Comparison of ENCODE assay signal across 24 mouse cellular contexts in the genomic region with DNA sequence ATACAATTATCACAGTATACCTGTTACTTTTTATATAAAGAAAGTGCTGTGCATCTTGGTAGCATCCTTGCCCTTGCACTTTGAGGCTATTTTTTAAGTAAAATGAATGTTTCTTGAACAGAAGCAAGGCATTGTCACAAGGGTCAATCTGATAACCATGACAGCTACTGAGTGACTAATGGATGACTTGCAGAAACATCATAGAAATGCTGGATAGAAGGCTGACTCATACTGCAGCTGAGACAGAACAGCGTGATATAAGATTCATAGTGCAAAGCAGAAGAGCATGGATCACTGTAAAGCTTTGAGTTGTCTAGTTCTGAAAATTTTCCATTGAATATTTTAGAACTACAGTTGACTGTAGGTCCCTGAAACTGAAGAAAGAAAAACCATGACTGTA.
A peak's percentile ranks its signal among the peaks of the same experiment; 100 is the strongest.
DNase-seq lines count a peak whose midpoint lies in the region; ATAC-seq and TF ChIP-seq lines count a peak whose summit lies in the region.
"Had no signal": no experiment of that assay in that cellular context is flagged by ENCODE, and none has a peak within 500 bp of the region (broad histone marks: within the 10 kb centered on the region; RNA-seq: fewer than 3 reads in every experiment).

No protein-coding gene starts in this region.

- no peak overlapping the region for H3K27ac ChIP-seq in lung, postnatal 0 days (ENCODE audit: low read length)
- H3K27ac ChIP-seq: embryonic facial prominence, embryonic 15.5 days; forebrain, embryonic 10.5 days; heart, embryonic 13.5 days; hindbrain, embryonic 14.5 days had no signal

- 79% methylated on average over 1 of the region's 1 CpGs for WGBS in lung, postnatal 0 days

- H3K36me3 ChIP-seq in lung, postnatal 0 days (ENCODE audit: insufficient read depth, low read length) = no peaks in the 10 kb centered on the region
- H3K36me3 ChIP-seq: embryonic facial prominence, embryonic 15.5 days; forebrain, embryonic 10.5 days; heart, embryonic 13.5 days had no signal

- no peak for TF ChIP-seq EP300 in lung, postnatal 0 days (IDR thresholded peaks at IDR 0.05)

- no peak for ATAC-seq in lung, postnatal 0 days
- ATAC-seq: activated CD4-positive, CD25-positive, alpha-beta regulatory T cell, adult 4 months; forebrain, embryonic 14.5 days; Patski had no signal

- no peaks in the 10 kb centered on the region for H3K27me3 ChIP-seq in lung, postnatal 0 days (replicated peaks; ENCODE audit: insufficient read depth, low read length)
- H3K27me3 ChIP-seq: CH12.LX; embryonic facial prominence, embryonic 15.5 days; heart, embryonic 13.5 days; Patski had no signal

- no peak overlapping the region for H3K4me2 ChIP-seq in lung, postnatal 0 days (replicated peaks; ENCODE audit: low read depth, low read length)
- H3K4me2 ChIP-seq: embryonic facial prominence, embryonic 15.5 days; heart, embryonic 13.5 days; hindbrain, embryonic 14.5 days had no signal

- H3K4me1 ChIP-seq in lung, postnatal 0 days (ENCODE audit: insufficient read depth, low read depth, low read length) = no peaks in the 10 kb centered on the region
- H3K4me1 ChIP-seq: embryonic facial prominence, embryonic 15.5 days; forebrain, embryonic 10.5 days; heart, embryonic 13.5 days had no signal

- DNase-seq in 3T3-L1 (ENCODE audit: low read depth, low spot score) (peak; percentile 76), MN1 (ENCODE audit: low spot score) (peak; percentile 45)
- DNase-seq in CD4-positive, CD25-positive, alpha-beta regulatory T cell, adult 2 months (ENCODE audit: low read depth, low spot score) = peak; percentile 8
- peak; percentile 9 for DNase-seq in induced T-regulatory cell, adult 2 months (ENCODE audit: low read depth)
- DNase-seq in lung, postnatal 0 days (ENCODE audit: low spot score) = no peak
- DNase-seq in embryo, embryonic 11 days = no peak
- DNase-seq in layer of hippocampus, adult 8-10 months (ENCODE audit: low spot score in 2 of 2) = no peak
- no peak for DNase-seq in urinary bladder, adult 2 months (ENCODE audit: low spot score)
- DNase-seq: adrenal gland, adult 2 months; adrenal gland, postnatal 25 days; cerebellum, adult 2 months; cerebellum, postnatal 10 days; gastrocnemius, postnatal 36 days; heart, adult 11 months; kidney, adult 11 months had no signal

- no peak overlapping the region for H3K9ac ChIP-seq in lung, postnatal 0 days (replicated peaks; ENCODE audit: low read depth)
- H3K9ac ChIP-seq: embryonic facial prominence, embryonic 15.5 days; heart, embryonic 13.5 days; hindbrain, embryonic 14.5 days had no signal

- H3K4me3 ChIP-seq in lung, postnatal 0 days (ENCODE audit: low read depth, low read length) = no peak overlapping the region
- H3K4me3 ChIP-seq: embryonic facial prominence, embryonic 15.5 days; erythroblast, embryonic 14.5 days; forebrain, embryonic 10.5 days; heart, embryonic 13.5 days had no signal

- no peak for TF ChIP-seq CTCF in lung, postnatal 0 days (IDR thresholded peaks at IDR 0.05)

- H3K9me3 ChIP-seq in lung, postnatal 0 days (ENCODE audit: low read length) = no peaks in the 10 kb centered on the region
- H3K9me3 ChIP-seq: embryonic facial prominence, embryonic 15.5 days; forebrain, embryonic 10.5 days; heart, embryonic 13.5 days had no signal

Comparison
In these comparisons a context has a peak if more than half of its experiments do, and no peak if none do; other contexts are left out.
1. DNase-seq: peak in 3T3-L1 (single experiment), CD4-positive, CD25-positive, alpha-beta regulatory T cell, adult 2 months (single experiment), MN1 (single experiment) and induced T-regulatory cell, adult 2 months (single experiment); none in lung, postnatal 0 days (single experiment), embryo, embryonic 11 days (single experiment), layer of hippocampus, adult 8-10 months (0 of 2) and urinary bladder, adult 2 months (single experiment).